Mouse (Mus musculus): Measurements from ENCODE around the gene Fto.

The Fto gene

DNA sequence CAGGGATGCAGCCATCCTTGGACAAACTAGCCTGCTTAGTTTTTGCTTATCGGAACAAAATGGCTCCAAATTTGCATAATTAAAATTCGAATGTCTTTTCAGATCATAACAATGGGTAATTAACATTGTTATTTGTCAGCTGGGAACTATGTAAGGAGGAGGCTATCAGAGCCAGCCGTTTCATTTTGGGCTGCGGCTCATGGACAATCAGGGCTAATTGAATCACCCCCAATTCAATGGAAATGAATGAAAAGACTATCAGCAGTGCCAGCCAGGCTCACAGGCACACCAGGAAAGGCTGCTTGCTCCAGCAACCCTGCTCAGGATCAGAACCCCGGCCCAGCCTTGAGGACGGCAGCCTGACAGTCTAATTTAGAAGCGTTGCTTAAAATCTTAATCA, 395.3 kb downstream of the Fto start:
- no peak for DNase-seq

DNA sequence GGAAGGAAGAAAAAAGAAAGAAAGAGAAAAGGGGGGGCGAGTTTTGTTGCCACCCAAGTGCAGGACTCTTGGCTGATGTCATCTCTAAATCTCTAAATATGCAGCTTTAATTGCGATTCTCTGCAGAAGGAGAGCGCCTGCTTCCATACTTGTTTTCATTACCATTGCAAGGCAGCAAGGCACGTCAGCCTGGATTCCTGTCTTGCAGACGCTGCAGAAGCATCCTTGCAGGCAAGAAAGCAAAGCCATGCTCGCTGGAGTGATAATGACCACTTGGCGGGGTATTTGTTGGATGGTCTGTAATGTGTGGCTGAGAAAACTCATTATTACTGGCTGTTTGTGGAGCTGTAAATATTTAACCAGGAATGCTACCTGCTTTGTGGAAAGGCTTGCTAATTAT, 396.4 kb downstream of the Fto start:
- no peak for DNase-seq

DNA sequence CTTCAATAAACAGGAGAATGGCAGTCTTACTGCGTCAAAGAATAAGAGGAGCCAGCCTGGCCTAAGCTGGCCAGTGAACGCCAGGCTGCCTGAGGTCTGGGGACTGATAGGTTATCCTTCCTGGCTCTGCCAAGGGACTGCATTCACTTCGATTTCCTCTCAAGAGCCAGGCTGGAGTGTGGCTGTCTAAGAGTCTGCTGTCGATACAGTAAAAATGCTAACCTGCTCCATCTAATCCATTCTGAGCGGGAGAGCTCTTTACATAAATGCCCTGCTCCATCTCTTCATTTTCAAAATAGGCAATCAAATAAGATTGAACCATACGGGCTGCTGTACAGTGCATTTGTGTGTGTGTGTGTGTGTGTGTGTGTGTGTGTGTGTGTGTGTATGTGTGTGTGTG, 397.9 kb downstream of the Fto start:
- DNase-seq: no peak

DNA sequence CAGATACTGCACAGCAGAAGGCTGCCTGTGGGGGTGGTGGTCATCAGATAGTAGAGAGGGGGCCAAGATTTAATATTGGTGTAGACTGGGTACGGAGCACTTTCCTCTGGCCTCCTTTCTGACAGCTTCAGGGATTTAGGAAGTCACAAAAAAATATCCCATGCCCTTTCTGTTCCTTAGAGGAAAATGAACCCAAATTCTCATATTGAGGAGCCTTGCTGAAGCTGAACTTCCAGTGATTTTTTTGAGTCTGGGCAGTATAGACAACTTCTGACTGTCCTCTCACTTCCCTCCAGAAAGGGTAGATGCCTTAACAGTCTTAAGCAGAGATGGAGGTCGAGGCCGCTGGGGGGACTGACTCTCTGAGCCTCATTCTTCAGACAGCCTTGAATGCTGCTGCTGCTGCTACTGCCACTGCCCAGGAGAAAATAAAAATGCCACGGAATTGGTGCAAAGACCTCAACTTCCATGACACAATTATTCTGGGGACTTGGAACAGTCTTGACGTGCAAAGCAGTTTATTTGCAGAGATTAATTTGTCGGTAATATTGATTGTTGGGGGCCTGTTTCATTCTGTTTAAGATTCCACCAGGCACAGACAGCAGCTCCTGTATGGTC, 398.8 kb downstream of the Fto start:
- DNase-seq: no peak

DNA sequence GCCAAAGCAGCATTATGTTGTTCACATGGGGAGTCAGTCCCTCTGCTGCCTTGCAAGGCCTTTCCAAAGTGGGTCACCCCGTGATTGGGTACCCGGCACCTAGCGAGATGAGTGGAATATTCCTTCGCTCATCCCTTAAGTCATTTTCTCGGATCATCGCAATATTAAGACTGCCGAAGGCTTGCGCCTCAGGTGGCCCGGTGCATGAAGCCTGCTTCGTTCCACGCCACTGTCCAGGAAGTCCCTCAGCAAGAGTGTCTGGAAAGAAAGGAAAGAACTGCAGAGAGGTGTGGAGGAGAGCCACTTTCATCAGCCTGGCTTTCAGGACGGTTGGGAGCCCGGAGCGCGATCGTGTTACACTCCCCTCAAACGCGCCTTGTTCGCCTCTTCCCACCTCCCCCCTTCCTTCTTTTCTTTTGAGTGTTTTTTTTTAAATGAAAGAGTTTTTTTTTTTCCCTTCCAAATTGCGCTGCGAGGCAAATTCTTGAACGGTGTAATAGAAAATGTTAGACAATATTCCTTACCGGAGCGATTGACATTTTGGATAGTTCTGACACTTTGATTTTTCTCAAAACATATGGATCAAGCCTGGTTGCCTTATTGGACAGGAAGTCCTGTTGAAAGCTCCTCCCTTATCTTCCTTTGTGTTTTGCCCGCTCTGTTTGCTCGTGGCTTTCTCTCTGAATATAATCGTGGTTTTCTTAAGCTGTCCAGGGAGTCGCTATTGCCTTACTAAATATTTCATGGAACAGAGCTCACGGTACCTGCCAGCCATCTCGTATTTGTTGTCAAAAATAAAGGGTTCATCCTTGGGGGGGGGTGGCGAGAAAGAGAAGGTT, 399.6 kb downstream of the Fto start:
- DNase-seq: no peak

DNA sequence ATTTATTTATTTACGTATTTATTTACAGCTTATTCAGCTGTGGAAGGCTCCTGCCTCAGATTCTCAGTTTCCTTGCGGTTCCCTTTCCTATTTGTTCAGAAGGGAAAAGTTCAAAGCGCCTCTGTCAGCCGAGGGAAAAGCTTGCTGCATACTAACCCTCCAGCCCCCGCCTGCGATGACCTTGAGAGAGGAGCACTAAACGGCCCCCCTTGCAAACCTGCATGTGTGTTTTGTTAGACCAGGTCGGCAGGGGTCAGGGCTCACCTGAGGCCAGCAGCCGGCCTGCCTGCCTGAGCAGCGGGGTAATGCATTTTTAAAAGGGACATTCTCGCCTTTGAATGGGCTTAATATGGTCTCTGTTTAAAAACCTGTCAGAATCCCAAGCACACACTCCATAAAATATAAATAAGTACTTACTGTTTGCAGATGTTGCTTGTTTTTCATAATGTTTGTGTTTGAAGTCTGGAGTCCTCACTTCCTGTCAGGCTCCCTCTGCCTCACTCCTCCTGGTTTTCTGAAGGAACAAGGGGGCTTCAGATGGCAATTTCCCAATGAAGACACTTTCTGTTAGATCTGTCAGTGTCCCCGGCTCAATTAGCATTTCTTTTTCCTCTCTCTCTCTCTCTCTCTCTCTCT, 400.5 kb downstream of the Fto start:
- no peak for DNase-seq

DNA sequence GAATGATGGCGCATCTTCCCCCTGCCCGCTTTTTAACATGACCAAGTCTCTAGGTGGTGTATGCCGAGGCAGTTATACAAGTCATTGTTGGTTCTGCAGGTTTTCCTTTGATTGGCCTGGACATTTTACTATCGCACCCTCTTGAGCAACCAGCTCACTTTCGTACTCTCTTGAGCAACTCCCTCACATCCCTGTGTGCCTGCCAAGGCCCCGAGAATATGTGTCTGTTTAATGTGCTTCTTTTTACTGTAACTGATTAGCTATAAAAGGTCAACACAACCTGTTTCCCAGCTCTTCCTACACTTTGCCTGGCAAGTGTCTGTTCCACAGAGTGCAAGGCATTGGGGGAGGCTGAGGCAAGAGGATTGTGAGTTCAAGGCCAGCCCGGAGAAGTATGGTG, 401.4 kb downstream of the Fto start:
- DNase-seq: no peak

DNA sequence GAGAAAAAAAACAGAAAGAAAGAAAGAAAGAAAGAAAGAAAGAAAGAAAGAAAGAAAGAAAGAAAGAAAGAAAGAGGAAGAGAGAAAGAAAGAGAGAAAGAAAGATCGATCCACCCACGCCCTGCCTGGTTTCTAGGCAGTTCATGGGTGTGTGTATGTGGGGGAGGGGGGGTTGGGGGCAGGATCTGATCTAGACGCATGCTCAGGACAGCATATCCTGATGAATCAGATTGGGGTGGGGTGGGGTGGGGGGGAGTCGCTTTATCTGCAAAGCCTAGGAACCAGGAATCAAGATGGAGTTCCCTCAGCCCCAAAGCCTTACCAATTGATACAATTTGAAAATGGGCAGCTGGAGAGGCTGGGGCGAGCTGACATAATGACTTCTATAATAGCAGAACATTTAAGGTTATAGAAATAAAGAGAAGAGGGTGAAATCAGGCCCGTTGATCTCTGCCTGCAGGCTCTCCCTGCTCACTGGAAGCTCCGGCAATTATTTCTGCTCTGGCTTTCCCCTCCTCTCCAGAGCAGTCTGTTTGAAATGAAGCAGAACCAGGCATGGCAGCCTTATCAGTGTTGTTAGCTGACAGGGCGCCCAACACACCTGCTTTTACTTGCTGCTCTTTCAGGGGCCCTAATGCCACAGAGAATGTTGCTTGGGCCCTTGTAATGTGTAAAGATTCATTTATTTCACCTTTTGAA, 402.2 kb downstream of the Fto start:
- no peak for DNase-seq

Measured in thymus, postnatal 36 days (tissue).